Mouse (Mus musculus) lung, adult 10 weeks (tissue): ENCODE measurements around the gene Sis. TPM values are rescaled to one million over a fixed set of nuclear protein-coding genes. Genes with fewer than 3 reads are reported as not detected.

Experiments
- polyA plus RNA-seq: library from polyadenylated mRNA; stranded (reverse); fragments of 350-450 nt; fragmentation: Illumina TruSeq; extraction: RNeasy Lipid Tissue Mini Kit (QIAGEN cat#74804); gene quantifications from one replicate; pipeline ENCODE4 v1.2.3, GENCODE M21; 2014; ENCODE audit warnings: low read depth, low replicate concordance; ENCODE audit not compliant: insufficient read depth

Sis gene
- not detected for polyA plus RNA-seq

GRCm38 (mm10) chr3:72967675-72968074 lies at the start of gene Sis:
TSS of gene Sis (minus strand) at chr3:72967863.

Other genes with a start within 250 kb of the Sis start
- not detected for gene Slitrk3, start 89.9 kb upstream of the Sis start, polyA plus RNA-seq